Mouse (Mus musculus) stomach, embryonic 14.5 days (tissue): Measurements from ENCODE around the gene Med24. TPM values are rescaled to one million over a fixed set of nuclear protein-coding genes. Genes with fewer than 3 reads are reported as not detected.
A peak's percentile ranks its signal among the peaks of the same experiment; 100 is the strongest.

ENCODE experiments used
- ATAC-seq: fragments of 200-750 bp; cut with Nextera tagmentation; 2 replicates; pipeline ENCODE4 v1.8.0; 2017; ENCODE audit warnings: low read depth, moderate TSS enrichment; ENCODE audit not compliant: insufficient number of reproducible peaks, insufficient read depth, low FRiP score
- H3K27ac ChIP-seq: fragments of 300-500 bp; sonication (generic); 2 replicates; pipeline ENCODE4 v1.5.1; 2014; ENCODE audit warnings: mild to moderate bottlenecking, low read length, moderate library complexity, mixed read lengths
- H3K27me3 ChIP-seq: fragments of 300-500 bp; sonication (generic); 2 replicates; pipeline ENCODE4 v1.6.1; 2014; ENCODE audit warnings: low read length, control low read depth, mixed read lengths; ENCODE audit not compliant: control insufficient read depth, insufficient read depth
- H3K36me3 ChIP-seq: fragments of 300-500 bp; sonication (generic); 2 replicates; pipeline ENCODE4 v1.6.1; 2014; ENCODE audit warnings: mild to moderate bottlenecking, control low read depth, low read length, moderate library complexity, mixed read lengths; ENCODE audit not compliant: control insufficient read depth, insufficient read depth
- H3K4me1 ChIP-seq: fragments of 300-500 bp; sonication (generic); 2 replicates; pipeline ENCODE4 v1.6.1; 2014; ENCODE audit warnings: low read length, control low read depth, mixed read lengths; ENCODE audit not compliant: control insufficient read depth, insufficient read depth
- H3K4me2 ChIP-seq: fragments of 300-500 bp; sonication (generic); replicated peaks from 2 replicates; pipeline ENCODE4 v1.6.1; 2014; ENCODE audit warnings: low read depth, low read length, control low read depth
- H3K4me3 ChIP-seq: fragments of 300-500 bp; sonication (generic); 2 replicates; pipeline ENCODE4 v1.5.1; 2014; ENCODE audit warnings: low read depth, low read length, control low read depth
- H3K9ac ChIP-seq: fragments of 300-500 bp; sonication (generic); replicated peaks from 2 replicates; pipeline ENCODE4 v1.6.1; 2014; ENCODE audit warnings: low read depth, mild to moderate bottlenecking, control low read depth, low read length, moderate library complexity, mixed read lengths
- H3K9me3 ChIP-seq: fragments of 300-500 bp; sonication (generic); 2 replicates; pipeline ENCODE4 v1.6.1; 2016; ENCODE audit warnings: low read depth, low read length, control low read depth; ENCODE audit not compliant: control insufficient read depth
- WGBS: fragments of 180-500 bp; shearing (Covaris S2); extraction: QIAGEN DNeasy Blood & Tissue Kit; methylation state at CpG from one replicate; pipeline ENCODE4 v1.1.7; 2014; 5-methylcytosine and 5-hydroxymethylcytosine counted together
- polyA plus RNA-seq: library from polyadenylated mRNA; unstranded; fragments of >200 nt; fragmentation: Nextera tagmentation; extraction: Ambion mirVana; gene quantifications from 2 replicates; pipeline ENCODE4 v1.2.1, GENCODE M21; 2014

Gene Med24
- polyA plus RNA-seq: 39.9 and 41.0 TPM in 2 replicates

GRCm38 (mm10) chr11:98729119-98729588 lies at the start of gene Med24:
TSS of gene Med24 (minus strand) at chr11:98729435.
- peak within 1 kb of the TSS; percentile 34; the same call in 1 of the 2 replicates for H3K27ac ChIP-seq
- WGBS: under 1% methylated on average over 16 of the region's 16 CpGs
- peak within 1 kb of the TSS; percentile 45 for H3K9ac ChIP-seq

GRCm38 (mm10) chr11:98777888-98778287 lies 48.7 kb upstream of the Med24 start:
- no peak for ATAC-seq
- H3K36me3 ChIP-seq: no peaks in the 10 kb centered on the region
- H3K9ac ChIP-seq: no peak overlapping the region
- H3K27me3 ChIP-seq: no peaks in the 10 kb centered on the region
- H3K4me3 ChIP-seq: no peak overlapping the region
- H3K27ac ChIP-seq: peak overlapping the region; percentile 90; the same call in 1 of the 2 replicates
- H3K9me3 ChIP-seq: no peaks in the 10 kb centered on the region
- peaks cover 49% of the 10 kb centered on the region for H3K4me1 ChIP-seq
- no peak overlapping the region for H3K4me2 ChIP-seq

More at GRCm38 (mm10) chr11:98729119-98729588, at the start of gene Med24:
- Histone ChIP-seq H3K36me3 (no peaks in the 10 kb centered on the region; the same call in 1 of the 2 replicates), H3K4me1 (peaks cover 7% of the 10 kb centered on the region; the same call in 1 of the 2 replicates), H3K4me2 (peak within 1 kb of the TSS; percentile 84), H3K4me3 (peak within 1 kb of the TSS; percentile 62), H3K9me3 (peaks cover 2% of the 10 kb centered on the region; the same call in 1 of the 2 replicates), H3K27me3 (no peaks in the 10 kb centered on the region)
- ATAC-seq: peak; percentile 93

DNA sequence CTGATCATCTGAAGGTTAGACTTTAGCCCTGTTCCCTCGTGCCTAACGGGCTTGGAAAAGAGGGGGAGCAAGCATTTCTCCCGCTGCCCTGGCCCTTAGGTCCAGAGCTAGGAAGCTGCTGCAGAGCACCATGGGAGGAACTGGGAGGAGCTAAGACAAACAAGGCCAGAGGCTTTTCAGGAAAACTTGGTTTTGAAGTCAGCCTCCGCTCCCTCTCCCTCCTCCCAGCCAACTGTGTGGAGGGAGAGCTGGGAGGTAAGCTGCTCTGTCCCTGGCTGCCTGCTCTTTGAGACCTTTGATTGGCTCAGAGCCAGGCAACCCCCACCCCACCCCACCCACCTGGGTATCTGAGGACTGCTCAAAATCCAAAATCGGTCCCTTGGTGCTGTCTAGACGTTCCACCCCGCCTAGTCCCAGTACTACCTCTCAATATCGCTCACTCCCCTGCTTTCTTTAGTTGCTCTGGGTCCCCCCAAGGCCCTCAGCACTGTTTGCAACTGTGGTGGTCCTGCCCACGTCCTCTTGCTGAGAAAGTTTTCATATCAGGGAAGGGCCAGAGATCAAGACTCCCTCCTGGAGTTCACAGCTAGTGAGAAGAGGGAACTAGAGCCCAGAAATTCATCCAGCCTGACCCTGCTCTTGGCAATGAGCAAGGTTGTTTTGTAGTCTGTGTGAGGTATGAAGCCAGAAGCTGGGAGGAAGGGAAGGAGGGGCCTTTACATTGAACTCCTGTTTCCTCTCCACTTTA lies 47.8 kb upstream of the Med24 start:
- Histone ChIP-seq H3K36me3 (no peaks in the 10 kb centered on the region), H3K4me1 (peaks cover 44% of the 10 kb centered on the region), H3K9me3 (no peaks in the 10 kb centered on the region), H3K9ac (no peak overlapping the region), H3K27me3 (no peaks in the 10 kb centered on the region), H3K4me3 (no peak overlapping the region), H3K27ac (peak overlapping the region; percentile 90), H3K4me2 (peak overlapping the region; percentile 29)
- ATAC-seq: no peak
- WGBS: 7% methylated on average over 9 of the region's 9 CpGs

- Histone ChIP-seq H3K9me3 (no peaks in the 10 kb centered on the region), H3K4me3 (0 out of 2 replicates have a peak overlapping the region, but pooled peaks have one; percentile 28), H3K4me1 (peaks cover 38% of the 10 kb centered on the region), H3K4me2 (peak overlapping the region; percentile 47), H3K27ac (peak overlapping the region; percentile 90), H3K9ac (no peak overlapping the region; the same call in 1 of the 2 replicates), H3K27me3 (no peaks in the 10 kb centered on the region), H3K36me3 (no peaks in the 10 kb centered on the region)
- WGBS: 44% methylated on average over 12 of the region's 12 CpGs
- ATAC-seq: no peak
These were observed 47.0 kb upstream of the Med24 start for GRCm38 (mm10) chr11:98776052-98776764.

GRCm38 (mm10) chr11:98775348-98776051 lies 46.3 kb upstream of the Med24 start:
- peak overlapping the region; percentile 28 for H3K4me3 ChIP-seq
- H3K4me2 ChIP-seq: peak overlapping the region; percentile 47
- H3K4me1 ChIP-seq: peaks cover 38% of the 10 kb centered on the region
- H3K27ac ChIP-seq: peak overlapping the region; percentile 90
- no peak overlapping the region; the same call in 1 of the 2 replicates for H3K9ac ChIP-seq
- peaks cover 1% of the 10 kb centered on the region; the same call in 1 of the 2 replicates for H3K36me3 ChIP-seq
- H3K27me3 ChIP-seq: no peaks in the 10 kb centered on the region
- peak; percentile 80 for ATAC-seq
- no peaks in the 10 kb centered on the region for H3K9me3 ChIP-seq
- WGBS: 2% methylated on average over 15 of the region's 15 CpGs

DNA sequence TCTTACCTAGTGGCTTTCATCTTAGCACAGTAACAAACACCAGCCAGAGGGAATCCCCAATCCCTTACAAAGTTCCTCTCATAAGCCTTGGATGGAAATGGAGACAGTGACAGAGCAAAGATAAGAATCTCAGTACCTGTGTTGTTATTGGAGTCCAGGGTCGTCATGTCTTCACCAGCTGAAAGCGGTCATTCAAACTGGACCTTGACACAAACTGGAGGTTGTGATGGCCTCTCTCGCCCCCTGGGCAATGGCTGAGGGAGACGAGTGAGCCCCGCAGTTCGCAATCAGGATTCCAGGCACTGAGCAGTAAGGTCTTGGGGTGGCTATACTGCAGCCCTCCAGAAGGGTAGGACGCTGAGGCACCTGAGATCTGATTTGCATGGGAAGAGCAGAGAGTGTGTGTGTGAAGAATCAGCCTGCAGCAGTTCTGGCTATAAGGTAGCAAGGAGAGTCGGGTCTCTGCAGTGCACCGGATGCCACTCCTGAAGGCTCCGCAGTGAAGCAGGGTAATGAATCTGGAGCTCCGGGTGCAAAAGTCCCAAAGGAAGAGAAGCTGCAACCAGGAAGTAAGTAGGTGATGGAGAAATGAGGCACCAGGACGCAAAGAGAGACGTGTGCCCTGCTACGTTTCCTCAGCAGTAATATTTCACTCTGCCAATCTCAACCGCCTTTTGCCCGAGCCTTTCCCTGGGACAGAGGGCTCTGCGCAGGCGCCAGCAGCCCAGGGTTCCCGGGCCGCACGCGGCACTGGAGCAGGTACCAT lies 45.5 kb upstream of the Med24 start, which contains the start of gene Nr1d1:
Gene Nr1d1, minus strand, starts transcription at position 752 of the 766 bp plus-strand sequence.
- Histone ChIP-seq H3K9ac (no peak within 1 kb of the TSS; the same call in 1 of the 2 replicates), H3K27ac (peak within 1 kb of the TSS; percentile 90), H3K4me2 (peak within 1 kb of the TSS; percentile 47), H3K4me1 (peaks cover 38% of the 10 kb centered on the region), H3K9me3 (no peaks in the 10 kb centered on the region), H3K36me3 (peaks cover 6% of the 10 kb centered on the region; the same call in 1 of the 2 replicates), H3K4me3 (peak within 1 kb of the TSS; percentile 28), H3K27me3 (no peaks in the 10 kb centered on the region)
- WGBS: under 1% methylated on average over 22 of the region's 22 CpGs
- no peak for ATAC-seq

DNA sequence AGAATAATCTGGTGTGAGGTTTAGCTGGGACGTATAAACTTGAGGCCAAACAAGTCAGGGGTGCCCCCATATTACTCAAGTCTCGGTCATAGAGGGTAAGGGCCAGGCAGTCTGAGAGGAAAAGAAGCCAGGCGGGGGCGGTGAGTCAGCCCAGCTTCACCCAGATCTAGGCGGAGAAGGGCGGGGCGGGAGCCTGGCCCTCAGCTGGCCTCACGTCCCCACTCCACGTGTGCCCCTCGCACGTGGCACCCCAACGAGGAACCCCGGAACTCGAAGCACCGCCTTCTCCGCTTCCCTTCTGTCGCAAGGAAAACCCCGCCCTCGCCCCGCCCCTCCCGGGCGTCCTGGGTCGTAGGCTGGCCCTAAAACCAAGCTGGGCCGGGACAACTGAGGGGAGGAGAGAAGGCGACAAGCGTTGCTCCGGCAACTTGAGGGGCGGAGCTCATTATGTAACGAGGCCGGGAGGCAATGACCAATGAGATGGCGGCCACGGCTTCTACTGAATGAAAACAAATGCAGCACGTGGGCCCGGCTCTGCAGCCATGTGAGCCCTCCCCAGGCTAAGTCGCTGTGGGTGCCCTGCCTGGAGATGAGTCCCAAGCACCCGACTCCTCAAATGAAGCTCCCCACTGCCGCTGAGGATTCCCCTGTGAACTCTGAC lies 44.5 kb upstream of the Med24 start:
- Histone ChIP-seq H3K27ac (peak overlapping the region; percentile 17; the same call in 1 of the 2 replicates), H3K4me2 (peak overlapping the region; percentile 47), H3K36me3 (peaks cover 15% of the 10 kb centered on the region), H3K27me3 (no peaks in the 10 kb centered on the region), H3K4me3 (peak overlapping the region; percentile 28), H3K9ac (no peak overlapping the region; the same call in 1 of the 2 replicates), H3K4me1 (peaks cover 40% of the 10 kb centered on the region), H3K9me3 (no peaks in the 10 kb centered on the region)
- WGBS: under 1% methylated on average over 37 of the region's 37 CpGs
- peak; percentile 85 for ATAC-seq
